8 mouse cellular contexts compared by ENCODE assay signal in the genomic region with DNA sequence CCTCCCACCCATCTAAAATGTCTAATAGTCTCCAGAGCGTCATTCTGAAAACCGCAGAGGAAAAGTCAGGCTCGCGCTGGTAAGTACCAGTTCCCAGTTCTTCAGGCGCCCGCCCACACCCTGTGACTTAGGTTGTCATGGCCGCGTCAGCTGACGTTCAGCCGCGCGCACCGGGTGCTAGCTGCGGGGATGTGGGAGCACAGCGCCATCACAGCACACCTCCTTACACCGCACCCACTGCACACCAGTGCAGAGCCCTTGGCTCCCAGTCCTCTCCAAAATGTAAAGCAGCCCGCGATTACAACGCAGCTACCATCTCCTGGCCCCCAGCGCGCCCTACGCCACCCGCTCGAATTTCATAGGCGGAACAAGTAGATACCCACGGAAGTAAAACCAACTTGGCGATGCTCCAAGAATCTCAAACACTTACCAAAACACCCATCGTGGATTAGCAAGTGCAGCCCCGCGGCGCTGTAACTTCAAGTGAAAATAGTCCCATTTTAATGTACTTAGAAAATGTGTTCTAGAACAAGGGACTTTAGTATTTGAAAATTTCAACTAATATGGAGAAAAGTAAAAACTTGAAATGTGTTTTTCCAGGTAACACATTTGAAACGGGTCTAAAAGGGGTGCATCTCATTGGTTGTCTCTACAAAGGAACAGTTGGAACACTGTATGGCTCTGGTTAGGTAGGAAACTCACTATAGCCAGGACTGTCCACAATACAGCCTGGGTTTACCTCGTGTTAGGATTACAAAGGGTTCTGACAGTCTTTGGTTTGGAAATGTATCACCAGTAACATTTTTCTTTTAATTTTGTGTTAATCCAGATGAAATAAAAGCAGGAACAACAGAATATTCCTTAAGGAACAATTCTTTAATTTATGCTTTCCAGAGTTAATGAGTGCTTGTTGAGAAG. TPM values are rescaled to one million over a fixed set of nuclear protein-coding genes. Genes with fewer than 3 reads are reported as not detected.
A peak's percentile ranks its signal among the peaks of the same experiment; 100 is the strongest.
DNase-seq lines count a peak whose midpoint lies in the region; ATAC-seq lines count a peak whose summit lies in the region.

No protein-coding gene starts in this region.

- ATAC-seq in megakaryocyte progenitor cell, adult 5-6 weeks (replicated peaks; ENCODE audit: poor library complexity): peak; percentile 77

- DNase-seq in adipocyte (ENCODE audit: low spot score): peak; percentile 94
- DNase-seq in embryo, embryonic 10 days (ENCODE audit: low spot score): peak; percentile 87
- DNase-seq in gastrocnemius, postnatal 10 days: peak; percentile 73
- DNase-seq in induced T-regulatory cell, adult 2 months (ENCODE audit: low read depth): peak; percentile 97
- peak; percentile 87 to 91 for DNase-seq in left cerebral cortex, adult 9 months (ENCODE audit: low spot score in 2 of 2)
- peak; percentile 88 for DNase-seq in right cerebral cortex, postnatal 14 days
- peak; percentile 81 for DNase-seq in urinary bladder, postnatal 36 days (ENCODE audit: low spot score in 2 of 2)

RNA-seq across cellular contexts. Expression of a gene that starts 37.5 kb away (rescaled TPM):
- 1 to 10 TPM; 7.1 to 9.1 TPM for total RNA-seq in gastrocnemius, postnatal 10 days (2021)
- total RNA-seq in megakaryocyte progenitor cell, adult 5-6 weeks (2015): 44.0 and 56.5 TPM in 2 replicates
- 27.9 and 35.1 TPM in 2 replicates for total RNA-seq in megakaryocyte progenitor cell, adult 5-6 weeks (2017)

Comparison
In these comparisons a context has a peak if more than half of its experiments do, and no peak if none do; other contexts are left out.
1. Peak in every context shown above with its lines: DNase-seq and ATAC-seq.